Mouse (Mus musculus) cerebellum, adult 2 months (tissue): ENCODE measurements around the gene Fkbp4. TPM values are rescaled to one million over a fixed set of nuclear protein-coding genes. Genes with fewer than 3 reads are reported as not detected.

Experiments
- DNase-seq, 2 experiments: peaks; one replicate each; pipeline ENCODE4 v3.0.0; 2021
- H3K27ac ChIP-seq: fragments of 200-500 bp; 2 replicates; pipeline ENCODE4 v1.5.1; 2012; ENCODE audit warnings: low read length, control low read depth, inconsistent platforms; ENCODE audit not compliant: insufficient read depth
- H3K27me3 ChIP-seq: fragments of 200-500 bp; 2 replicates; pipeline ENCODE4 v1.6.1; 2012; ENCODE audit warnings: inconsistent platforms, mild to moderate bottlenecking, low read length, moderate library complexity; ENCODE audit not compliant: control insufficient read depth, insufficient read depth
- H3K4me1 ChIP-seq: fragments of 200-500 bp; 2 replicates; pipeline ENCODE4 v1.6.1; 2011; ENCODE audit warnings: low read length; ENCODE audit not compliant: control insufficient read depth, insufficient read depth
- H3K4me3 ChIP-seq: fragments of 200-500 bp; replicated peaks from 2 replicates; pipeline ENCODE3; 2011; ENCODE audit warnings: mild to moderate bottlenecking, low read depth, low read length, control low read depth; ENCODE audit not compliant: insufficient read depth
- CTCF ChIP-seq: fragments of 200-500 bp; IDR thresholded peaks from 2 replicates; pipeline ENCODE4 v1.5.1; 2011; ENCODE audit warnings: low read depth, mild to moderate bottlenecking, control low read depth, low read length, moderate library complexity, borderline replicate concordance; ENCODE audit not compliant: insufficient read depth
- POLR2A ChIP-seq: fragments of 200-500 bp; IDR thresholded peaks from 2 replicates; pipeline ENCODE4 v1.6.1; 2011; ENCODE audit warnings: low read length, control low read depth, borderline replicate concordance; ENCODE audit not compliant: insufficient read depth
- WGBS: fragments of 180-500 bp; shearing (Covaris S2); methylation state at CpG from one replicate; pipeline ENCODE4 v1.1.7; 2018; 5-methylcytosine and 5-hydroxymethylcytosine counted together
- polyA plus RNA-seq: library from polyadenylated mRNA; depleted of rRNA; stranded (reverse); fragments of >200 nt; gene quantifications from 2 replicates; pipeline ENCODE4 v1.2.3, GENCODE M21; 2012

Fkbp4 gene
- polyA plus RNA-seq, 1 experiment, result 249 TPM

GRCm38 (mm10) chr6:128445761-128446535, 7.5 kb upstream of the Fkbp4 start:
- peak; percentile 76 for TF ChIP-seq CTCF
- TF ChIP-seq POLR2A, result no peak
- WGBS, result 18% methylated on average over 14 of the region's 14 CpGs
- Histone ChIP-seq H3K27me3 (no peaks in the 10 kb centered on the region), H3K27ac (no peak overlapping the region), H3K4me3 (no peak overlapping the region), H3K4me1 (no peaks in the 10 kb centered on the region)
- DNase-seq, result peak; percentile 59 to 67

GRCm38 (mm10) chr6:128440238-128440637, 1.8 kb upstream of the Fkbp4 start:
- H3K4me1 ChIP-seq, result peaks cover 7% of the 10 kb centered on the region
- no peak overlapping the region for H3K4me3 ChIP-seq
- no peak overlapping the region for H3K27ac ChIP-seq
- no peak for TF ChIP-seq CTCF
- no peaks in the 10 kb centered on the region for H3K27me3 ChIP-seq
- DNase-seq, result no peak
- 84% methylated on average over 2 of the region's 2 CpGs for WGBS

GRCm38 (mm10) chr6:128438871-128439341, 429 bp upstream of the Fkbp4 start:
- peaks cover 15% of the 10 kb centered on the region for H3K4me1 ChIP-seq
- H3K27me3 ChIP-seq, result no peaks in the 10 kb centered on the region
- H3K27ac ChIP-seq, result peak overlapping the region; percentile 4
- peak overlapping the region; percentile 55 for H3K4me3 ChIP-seq
- peak; percentile 44 to 65 for DNase-seq
- WGBS, result 13% methylated on average over 18 of the region's 18 CpGs
- TF ChIP-seq CTCF, result no peak
- no peak for TF ChIP-seq POLR2A

DNA sequence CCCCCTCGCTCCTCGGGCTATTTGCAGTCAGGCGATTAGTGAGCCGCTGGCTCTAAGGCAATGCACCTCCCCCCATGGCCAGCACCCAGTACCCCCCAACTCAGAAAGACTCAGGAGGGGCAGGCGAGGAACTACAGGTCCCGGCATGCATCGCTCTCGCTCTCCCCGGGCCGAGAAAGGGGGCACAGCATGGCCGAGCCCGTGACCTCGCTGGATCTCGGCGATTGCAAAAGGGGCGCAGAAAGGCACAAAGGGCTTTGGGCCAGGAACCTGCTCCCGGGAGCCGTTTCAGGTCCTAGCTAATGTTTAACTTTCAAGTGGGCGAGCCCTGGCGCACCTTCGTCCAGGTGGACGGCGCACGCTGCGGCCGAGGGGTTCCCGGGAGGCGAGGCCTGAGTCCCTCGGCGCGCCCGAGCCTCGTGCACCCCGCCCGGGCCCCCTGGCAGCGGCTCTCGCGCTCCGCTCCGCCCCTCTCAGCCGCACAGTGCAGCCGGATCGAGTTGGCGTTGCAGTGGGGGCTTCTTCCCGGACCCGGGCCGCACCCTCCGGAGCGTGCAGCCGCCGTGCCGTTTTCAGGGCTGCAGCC, 653 bp downstream of the Fkbp4 start:
- H3K27ac ChIP-seq, result peak overlapping the region; percentile 60
- no peak for TF ChIP-seq CTCF
- peak; percentile 35; the same call in 1 of the 2 replicates for TF ChIP-seq POLR2A
- peak; percentile 74 to 81 for DNase-seq
- no peaks in the 10 kb centered on the region for H3K27me3 ChIP-seq
- peak overlapping the region; percentile 92 for H3K4me3 ChIP-seq
- H3K4me1 ChIP-seq, result peaks cover 22% of the 10 kb centered on the region
- under 1% methylated on average over 52 of the region's 52 CpGs for WGBS

- Histone ChIP-seq H3K4me3 (peak overlapping the region; percentile 92), H3K4me1 (peaks cover 28% of the 10 kb centered on the region), H3K27me3 (no peaks in the 10 kb centered on the region), H3K27ac (peak overlapping the region; percentile 60; the same call in 1 of the 2 replicates)
- 3% methylated on average over 10 of the region's 10 CpGs for WGBS
- DNase-seq, result no peak
- TF ChIP-seq CTCF (no peak), POLR2A (no peak)
Observed at GRCm38 (mm10) chr6:128437288-128437687, 1.2 kb downstream of the Fkbp4 start.

DNA sequence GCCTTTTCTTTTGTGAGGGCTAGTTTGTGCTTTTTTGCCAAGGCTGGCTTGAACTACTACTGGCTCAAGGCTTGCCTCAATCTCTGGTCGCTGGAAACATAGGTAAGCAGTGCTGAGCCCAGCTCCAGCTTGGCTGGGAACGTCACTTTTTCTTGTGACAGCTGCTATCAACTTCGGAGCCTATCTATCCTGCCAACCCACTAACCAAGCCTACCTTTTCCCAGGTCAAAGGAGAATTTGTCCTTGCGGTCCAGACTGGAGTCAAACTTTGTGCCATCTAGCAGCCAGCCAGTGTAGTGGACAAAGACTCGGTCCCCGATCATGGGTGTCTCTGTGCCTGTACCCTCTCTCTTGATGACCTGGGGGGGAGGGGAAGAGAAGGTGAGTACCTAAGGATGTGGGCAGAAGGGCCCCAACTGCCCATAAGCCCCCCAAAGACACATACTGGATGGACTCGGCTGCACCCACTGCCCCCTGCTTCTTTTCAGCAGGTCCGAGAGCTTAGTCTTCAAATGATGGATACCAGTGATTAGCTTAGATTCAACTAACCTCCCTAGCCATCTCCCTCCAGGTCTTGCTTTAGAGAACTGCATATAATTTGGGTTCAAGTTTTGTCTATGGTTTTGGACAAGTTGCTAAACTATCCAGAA, 2.0 kb downstream of the Fkbp4 start:
- 60% methylated on average over 8 of the region's 8 CpGs for WGBS
- Histone ChIP-seq H3K4me3 (peak overlapping the region; percentile 1), H3K27me3 (no peaks in the 10 kb centered on the region), H3K27ac (no peak overlapping the region), H3K4me1 (peaks cover 32% of the 10 kb centered on the region)
- TF ChIP-seq POLR2A, result no peak
- TF ChIP-seq CTCF, result no peak
- DNase-seq, result no peak

- peak; percentile 83 to 84 for DNase-seq
- Histone ChIP-seq H3K27me3 (no peaks in the 10 kb centered on the region), H3K27ac (no peak overlapping the region), H3K4me3 (no peak overlapping the region), H3K4me1 (peaks cover 32% of the 10 kb centered on the region)
- TF ChIP-seq CTCF (no peak), POLR2A (no peak)
- 12% methylated on average over 5 of the region's 5 CpGs for WGBS
Observed at GRCm38 (mm10) chr6:128435474-128435873, 3.0 kb downstream of the Fkbp4 start.
